Mouse (Mus musculus) liver, postnatal 0 days (tissue): Measurements from ENCODE around the gene Irak3.

Source experiments
- CTCF ChIP-seq: sonication (generic); IDR thresholded peaks from 2 replicates; pipeline ENCODE4 v1.5.1; 2016; ENCODE audit warnings: antibody characterized with exemption, low read depth
- EP300 ChIP-seq: IDR thresholded peaks from 2 replicates; pipeline ENCODE4 v1.6.1; 2016; ENCODE audit warnings: antibody characterized with exemption, low read depth, mild to moderate bottlenecking

- no peak for TF ChIP-seq EP300
- TF ChIP-seq CTCF, result no peak
These were observed 10.8 kb downstream of the Irak3 start for GRCm38 (mm10) chr10:120191165-120191564.
